Mouse (Mus musculus): Measurements from ENCODE around the gene Ednrb.
"Not testable (repeated sequence)": the region's sequence is repeated elsewhere in the genome, so short reads cannot be mapped to it uniquely, and the experiment has no call there.

The Ednrb gene

DNA sequence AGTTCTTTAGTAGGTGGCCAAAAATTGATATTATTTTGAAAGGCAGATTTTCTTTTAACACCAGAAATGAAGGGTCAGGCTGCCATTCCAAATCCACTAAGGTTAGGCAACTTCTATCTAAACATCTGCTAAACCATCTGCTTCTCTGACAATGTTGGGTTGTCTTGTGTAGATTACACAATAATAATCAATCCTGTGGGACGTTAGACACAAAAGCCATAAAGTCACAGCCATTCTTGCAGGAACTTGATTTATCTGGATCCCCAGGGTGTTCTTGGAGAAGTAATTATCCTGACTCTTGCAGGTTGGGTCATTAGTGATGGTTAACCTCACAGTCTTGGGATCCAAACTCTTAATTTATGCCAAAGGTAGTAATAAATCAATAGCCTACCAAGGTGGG is 21.6 kb downstream of the Ednrb start:
- no peak for DNase-seq

DNA sequence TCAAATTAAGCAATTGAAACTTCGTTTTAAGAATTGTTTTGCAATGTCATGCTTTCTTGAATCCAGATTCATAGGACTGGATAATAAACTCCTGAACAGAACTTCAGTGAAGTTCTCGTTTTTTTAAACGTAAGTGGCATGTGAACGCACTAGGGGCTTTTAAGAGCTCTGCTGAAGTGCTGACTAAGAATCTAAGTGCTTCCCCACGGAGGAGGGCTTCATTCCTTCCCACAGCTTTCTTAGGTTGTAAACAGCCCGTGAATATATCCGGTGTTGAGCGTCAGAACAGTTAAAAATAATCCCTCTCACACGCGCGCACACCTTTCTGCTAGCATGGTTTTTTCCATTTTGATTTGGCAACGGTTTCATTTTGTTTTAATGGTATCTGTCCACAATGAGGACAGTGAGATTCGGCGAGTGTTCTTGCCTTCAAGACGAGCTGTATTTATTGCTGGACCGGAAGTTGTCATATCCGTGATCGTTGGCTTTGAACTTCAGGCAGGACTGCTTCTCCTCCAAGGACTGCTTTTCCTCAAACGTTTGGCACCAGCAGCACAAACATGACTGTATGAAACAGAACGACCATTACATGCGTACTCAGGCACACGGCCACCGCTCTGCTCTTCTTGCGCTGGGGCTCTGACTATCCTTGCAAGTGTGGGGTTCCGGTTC is 27.4 kb downstream of the Ednrb start:
- no peak for DNase-seq

DNA sequence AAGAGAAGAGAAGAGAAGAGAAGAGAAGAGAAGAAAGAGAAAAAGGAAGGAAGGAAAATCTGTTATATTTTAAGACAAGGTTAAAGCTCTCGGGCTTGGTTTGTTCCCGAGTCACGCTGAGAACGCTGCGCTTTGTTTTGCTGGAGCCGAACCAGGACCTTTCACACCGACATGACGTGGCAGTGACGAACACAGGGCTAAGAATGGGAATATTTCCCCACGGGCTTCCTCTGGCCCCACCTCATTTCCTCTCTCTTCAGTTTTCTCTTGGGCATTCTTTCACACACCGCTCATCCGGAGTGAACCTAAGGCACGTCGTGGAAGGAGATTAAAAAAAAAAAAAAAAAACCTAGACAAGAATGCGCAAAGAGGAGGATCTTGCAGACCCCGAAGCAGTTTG is 28.7 kb downstream of the Ednrb start:
- no peak for DNase-seq

DNA sequence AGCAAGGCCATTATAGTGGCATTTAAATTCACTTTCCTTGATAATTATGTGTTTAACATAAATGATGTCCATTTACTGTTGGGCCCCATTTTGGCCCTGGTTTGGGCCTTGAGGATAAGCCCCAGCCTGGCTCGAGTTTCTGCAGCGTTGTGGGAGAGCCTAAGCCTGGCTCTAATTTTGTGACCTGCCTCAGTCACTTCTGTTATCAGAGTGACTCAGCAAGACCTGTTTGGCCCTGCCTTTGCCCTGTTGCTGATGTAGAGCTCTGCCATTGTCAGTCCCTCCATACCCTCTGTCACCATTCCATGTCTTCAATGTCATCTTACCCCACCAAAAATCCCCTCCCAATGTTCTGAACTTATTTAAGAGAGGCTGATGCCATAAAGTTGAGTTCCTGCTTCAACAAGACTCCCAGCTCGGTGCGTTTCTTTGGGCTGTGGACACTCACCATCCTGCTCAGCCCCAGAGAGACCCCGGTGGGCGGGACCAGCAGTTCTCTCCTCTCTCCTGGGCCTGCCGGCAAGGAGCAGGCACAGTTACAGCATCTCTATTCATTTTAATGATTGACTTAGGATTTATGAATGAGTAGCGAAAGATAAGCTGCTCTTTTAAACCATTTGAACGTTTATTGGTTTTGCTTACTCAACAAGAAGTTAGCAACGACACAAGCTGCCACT is 30.0 kb downstream of the Ednrb start:
- no peak for DNase-seq

DNA sequence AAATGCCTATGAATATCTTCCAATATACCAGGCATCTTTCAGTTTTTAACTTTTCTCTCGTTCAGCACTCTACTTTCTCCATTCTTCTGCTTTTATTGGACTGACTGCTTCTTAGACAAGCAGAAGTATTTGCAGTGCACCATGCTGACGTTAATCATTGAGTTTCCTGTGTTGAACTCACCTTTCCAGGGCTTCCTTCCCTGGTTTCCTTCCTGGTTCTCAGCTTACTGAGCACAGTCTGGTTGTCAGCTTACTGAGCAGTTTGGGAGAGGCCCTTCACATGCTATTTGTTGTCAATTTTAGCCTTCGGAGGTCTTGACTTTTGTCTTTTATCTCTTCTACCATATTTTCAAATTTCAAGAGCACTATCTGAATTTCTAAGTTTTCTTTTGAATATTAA is 31.0 kb downstream of the Ednrb start:
- DNase-seq, result no peak

DNA sequence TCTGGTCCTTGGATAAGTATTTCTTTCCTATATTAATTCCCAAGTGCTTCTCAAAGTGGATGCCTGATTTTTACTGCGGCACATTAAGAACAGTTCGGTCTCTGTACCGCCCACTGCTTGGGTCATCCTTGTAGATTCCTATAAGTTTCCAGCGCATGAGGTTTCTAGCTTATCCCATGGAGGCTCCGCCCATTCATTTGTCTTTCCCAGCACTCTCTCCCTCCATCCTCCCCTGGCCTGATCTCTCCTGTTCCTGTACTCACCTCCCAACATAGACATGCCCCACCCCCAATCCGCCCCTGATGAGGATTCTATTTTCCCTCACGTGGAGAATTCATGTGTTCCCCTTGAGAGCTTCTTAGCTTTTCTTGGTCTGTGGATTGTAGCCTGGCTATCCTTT is 32.9 kb downstream of the Ednrb start:
- no peak for DNase-seq

DNA sequence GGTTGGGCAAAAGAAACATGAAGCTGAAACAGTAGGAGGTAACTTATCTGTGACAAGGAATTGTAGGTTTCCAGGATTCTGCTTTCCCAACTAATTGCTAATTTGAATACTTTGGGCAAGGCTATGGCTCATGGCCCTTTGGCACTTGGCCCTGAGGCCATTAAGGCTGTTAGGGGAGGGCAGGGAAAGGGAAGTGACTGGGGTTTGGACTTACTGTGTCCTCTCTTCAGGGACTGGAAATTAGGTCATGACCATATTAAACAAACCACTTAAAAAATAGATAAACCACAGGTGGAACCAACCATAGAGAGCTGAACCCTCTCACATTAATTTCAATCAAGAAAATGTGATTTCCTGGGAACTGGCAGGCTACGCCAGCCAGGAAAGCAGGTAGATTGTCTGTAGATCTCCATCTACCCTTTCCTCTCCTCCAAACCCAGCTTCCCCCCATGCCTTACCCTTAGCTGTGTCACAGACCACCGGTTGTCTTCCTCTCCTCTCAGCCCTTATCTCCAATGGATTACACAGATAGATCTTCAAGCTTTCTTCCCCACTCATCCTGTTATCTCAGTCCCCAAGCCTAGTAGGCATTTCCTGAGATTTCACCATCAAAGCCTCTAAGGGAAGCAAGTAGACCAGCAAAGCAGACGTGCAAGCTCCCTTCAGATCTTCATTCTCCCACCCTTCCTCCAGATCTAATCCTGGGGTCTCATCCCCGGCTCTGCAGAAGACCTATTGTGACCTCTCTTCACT is 40.1 kb downstream of the Ednrb start:
- no peak for DNase-seq

DNA sequence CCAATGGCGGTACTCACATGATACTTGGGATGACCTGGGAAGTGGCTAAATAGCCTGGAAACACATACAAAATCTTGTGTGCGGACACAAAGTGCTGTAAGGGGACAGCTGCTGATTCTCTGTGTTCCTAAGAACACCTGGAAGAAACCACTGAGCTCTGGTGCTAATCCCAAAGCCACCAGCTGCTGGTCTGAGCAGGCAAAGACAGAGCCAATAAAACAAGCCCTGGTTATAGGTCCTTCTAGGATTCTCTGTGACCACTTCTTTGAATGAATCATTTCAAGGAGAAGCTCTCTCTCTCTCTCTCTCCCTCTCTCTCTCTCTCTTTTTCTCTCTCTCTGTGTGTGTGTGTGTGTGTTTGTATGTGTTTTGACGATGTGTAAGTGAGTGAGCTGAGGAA is 47.1 kb downstream of the Ednrb start:
- DNase-seq, result no peak

DNA sequence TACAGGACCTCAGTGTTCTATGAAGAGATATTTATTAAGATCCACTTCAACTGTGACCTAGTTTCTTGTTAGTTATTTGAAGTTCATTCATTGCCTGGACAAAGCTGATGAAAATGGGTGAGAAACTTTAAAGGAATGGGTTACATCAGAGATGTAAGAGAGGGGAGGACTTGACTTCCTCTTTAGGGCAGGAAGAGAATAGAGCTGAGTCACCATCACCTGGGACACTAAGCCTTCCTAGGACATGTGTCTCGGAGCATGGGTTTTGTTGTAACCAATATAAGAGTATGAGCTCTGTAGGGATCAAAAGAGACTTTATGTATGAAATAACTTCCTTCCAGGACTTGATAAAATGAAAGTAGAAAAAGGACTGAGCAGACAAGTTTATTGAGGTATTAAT is 48.6 kb downstream of the Ednrb start:
- DNase-seq, result no peak

DNA sequence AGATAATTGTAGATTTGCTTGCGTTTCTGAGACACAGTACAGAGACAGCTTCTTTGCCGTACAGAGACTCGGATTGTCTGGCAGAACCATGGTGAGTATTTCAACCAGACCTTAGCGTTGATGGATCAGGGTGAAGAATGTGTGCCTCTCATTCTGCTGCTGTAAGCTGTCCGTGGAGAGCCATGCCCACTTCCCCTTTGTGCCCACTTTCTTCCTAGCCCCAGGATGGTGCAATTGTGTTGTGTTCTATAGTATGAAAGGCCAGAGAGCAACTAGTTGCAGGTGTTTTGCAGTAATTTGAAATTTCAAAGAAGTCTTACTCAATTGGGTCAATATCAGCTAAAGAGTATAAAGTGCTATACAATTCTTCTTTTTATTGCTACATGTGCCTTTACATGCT is 50.8 kb downstream of the Ednrb start:
- no peak for DNase-seq

DNA sequence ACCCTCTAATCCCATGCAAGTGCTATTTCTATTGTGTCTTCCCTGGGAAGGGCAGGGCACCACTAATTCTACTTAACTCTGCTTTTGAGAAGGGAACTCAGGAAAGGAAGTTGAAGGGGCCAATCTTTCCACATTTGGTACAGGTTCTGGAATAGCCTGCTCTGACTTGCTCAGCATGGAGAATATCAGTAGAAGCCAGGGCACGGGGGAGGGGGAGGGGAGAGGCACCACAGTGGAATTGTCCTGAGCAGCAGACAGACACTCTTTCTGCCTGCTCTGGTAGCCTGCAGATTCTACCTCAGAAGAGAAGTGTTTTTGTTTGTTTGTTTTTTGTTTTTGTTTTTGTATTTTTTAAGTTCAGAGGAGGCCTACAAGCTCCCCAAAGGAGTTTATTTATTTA is 51.5 kb downstream of the Ednrb start:
- peak; percentile 38 for DNase-seq

DNA sequence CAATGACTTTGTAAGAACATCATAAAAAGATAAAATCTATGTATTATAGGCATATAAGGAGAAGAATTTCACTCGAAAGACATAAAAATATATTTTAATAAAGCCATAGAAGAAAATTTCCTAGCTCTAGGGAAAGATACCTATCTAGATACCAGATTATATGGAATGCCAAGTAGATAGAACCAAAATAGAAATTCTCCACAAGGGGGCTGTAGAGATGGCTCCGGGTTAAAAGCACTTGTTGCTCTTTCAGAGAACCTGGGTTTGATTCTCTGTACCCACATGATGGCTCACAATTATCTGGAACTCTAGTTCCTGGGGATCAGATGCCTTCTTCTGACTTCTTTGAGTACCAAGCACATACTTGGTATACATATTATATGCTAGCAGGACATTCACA is 56.7 kb downstream of the Ednrb start:
- DNase-seq, result no peak

DNA sequence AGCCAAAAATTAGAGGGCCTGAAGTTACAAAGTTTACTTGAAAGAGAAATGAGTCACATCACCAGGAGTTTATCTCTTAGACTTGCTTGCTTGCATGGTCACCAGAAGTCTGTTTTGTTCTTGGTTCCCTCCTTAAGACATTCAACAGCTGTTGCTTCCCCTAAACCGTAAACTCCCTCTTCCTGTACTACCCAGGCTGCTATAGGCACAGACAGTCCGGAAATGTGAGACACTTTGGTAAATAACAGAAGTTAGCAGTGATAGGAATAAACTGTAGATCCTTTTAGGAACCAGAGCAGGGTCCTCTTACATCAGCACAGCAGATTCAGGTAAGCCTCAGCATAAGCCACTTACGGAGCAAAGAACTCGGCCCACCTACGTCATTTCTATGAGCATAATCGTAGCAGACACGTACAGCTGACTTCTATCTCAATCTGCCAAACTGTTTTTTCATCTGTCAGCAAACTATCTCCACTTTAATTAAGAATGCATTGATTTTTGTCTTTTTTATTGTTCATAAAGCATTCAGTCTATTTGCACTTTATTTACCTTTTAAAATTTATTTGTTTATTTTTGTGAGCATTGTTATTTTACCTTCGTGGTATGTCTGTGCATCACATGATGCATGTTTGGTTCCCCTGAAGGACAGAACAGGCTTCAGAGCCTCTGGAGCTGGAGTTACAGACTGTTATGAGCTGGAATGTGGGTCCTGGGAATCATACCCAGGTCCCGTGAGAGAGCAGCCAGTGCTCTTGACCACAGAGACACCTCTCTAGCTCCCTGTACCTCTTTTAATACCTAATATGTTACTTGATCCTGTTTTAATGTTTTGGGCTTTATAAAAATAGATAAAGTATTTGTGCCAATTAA is 58.9 kb downstream of the Ednrb start:
- no peak for DNase-seq

DNA sequence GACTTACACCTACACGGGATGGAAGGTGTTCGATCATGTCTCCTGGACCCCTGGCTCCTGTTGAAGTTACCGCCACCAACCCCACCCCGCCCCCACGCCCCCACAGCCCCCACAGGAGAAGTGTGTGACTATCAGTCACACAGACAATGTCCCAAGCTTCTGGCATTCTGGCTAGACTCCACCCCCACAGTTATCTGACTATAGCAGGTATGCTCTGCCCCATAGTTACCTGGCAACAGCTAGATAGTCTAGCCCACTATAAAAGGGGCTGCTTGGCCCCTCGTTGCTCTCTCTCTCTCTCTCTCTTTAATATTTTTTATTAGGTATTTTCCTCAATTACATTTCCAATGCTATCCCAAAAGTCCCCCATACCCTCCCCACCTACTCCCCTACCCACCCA is 63.9 kb downstream of the Ednrb start:
- DNase-seq, result not testable (repeated sequence)

DNA sequence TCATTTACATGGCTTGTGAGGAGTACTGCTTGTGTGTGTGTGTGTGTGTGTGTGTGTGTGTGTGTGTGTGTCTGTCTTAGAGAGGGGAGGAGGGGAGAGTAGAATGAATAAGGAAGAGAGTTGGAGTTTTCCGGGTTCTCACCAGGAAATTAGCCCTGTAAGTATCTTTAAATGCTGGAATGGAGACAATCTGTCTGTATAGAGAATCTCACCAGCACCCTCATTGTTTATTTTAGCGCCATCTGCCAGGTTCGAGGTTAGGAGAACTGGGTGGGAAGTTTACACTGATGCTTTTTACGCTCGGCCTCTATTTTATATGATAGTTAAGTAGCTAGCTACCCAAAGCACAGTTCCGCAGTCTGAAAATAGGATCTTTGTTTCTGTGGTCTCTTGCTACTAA is 64.9 kb downstream of the Ednrb start:
- no peak for DNase-seq

DNA sequence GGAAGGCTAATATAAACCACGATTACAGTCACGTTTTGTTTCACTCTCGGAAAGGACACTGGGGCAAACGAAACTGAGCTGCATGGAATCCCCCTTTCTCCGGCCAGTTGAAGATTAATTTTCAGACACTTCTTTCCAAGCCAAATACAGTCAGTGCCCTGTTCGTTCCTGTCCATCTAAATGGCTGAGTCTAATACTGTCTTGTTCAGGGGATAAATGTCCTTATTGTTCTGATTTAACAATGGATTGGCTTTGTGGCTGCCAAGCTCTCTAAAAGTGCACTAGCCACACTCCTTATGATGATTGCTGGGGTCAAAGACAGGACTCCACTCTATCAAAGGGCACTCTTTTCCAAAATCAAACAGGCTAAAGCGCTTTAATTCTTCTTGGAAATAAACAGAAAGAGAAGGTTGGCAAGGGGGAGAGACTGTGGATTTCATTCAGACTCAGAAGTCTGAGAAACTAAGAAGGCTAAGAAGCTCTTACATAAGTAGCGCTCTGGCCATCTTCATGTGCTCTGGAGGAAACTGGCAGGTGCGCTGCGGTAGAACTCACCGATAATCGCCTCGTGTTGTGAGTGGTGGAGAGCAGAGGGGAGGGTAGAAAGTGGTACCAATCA is 65.6 kb downstream of the Ednrb start:
- peak; percentile 56 for DNase-seq

DNA sequence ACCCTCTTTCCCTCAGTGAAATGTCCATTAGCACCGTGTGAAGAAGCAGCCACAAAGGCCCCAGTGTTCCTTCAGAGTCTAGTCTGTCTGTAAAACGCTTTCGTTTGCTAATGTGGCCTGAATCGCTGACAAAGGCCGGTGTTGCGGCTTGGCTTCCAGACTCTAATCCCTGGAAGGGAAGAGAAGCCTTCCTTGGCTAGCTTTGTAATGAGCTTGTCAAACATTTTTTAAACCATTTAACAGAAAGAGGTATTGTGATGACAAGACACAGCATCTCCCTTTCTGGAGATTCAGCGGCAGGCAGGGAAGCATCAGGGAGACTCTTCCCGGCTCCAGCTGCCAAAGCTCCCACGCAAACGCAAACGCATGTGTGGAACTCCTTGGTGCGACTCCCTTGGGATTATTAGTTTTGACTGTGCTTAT is 66.2 kb downstream of the Ednrb start:
- peak; percentile 77 for DNase-seq

DNA sequence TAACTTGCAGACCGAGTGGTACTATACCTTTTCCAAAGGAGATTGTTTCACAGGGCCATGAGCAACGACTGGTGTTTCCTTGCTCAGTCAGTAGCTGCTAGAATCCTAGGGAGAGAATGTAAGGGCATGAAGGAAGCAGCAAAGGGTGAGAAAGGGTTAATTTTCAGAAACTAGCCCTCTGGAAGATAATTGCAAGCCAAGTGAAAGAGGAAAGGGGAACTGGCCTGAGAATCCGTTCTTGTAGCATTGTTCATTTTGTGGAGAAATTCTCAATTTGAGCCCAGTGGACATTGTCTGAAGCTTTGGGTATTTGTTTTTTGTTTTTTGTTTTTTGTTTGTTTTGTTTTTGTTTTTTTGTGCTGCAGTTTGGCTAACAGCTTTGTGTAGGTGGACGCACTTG is 66.8 kb downstream of the Ednrb start:
- DNase-seq, result no peak

DNA sequence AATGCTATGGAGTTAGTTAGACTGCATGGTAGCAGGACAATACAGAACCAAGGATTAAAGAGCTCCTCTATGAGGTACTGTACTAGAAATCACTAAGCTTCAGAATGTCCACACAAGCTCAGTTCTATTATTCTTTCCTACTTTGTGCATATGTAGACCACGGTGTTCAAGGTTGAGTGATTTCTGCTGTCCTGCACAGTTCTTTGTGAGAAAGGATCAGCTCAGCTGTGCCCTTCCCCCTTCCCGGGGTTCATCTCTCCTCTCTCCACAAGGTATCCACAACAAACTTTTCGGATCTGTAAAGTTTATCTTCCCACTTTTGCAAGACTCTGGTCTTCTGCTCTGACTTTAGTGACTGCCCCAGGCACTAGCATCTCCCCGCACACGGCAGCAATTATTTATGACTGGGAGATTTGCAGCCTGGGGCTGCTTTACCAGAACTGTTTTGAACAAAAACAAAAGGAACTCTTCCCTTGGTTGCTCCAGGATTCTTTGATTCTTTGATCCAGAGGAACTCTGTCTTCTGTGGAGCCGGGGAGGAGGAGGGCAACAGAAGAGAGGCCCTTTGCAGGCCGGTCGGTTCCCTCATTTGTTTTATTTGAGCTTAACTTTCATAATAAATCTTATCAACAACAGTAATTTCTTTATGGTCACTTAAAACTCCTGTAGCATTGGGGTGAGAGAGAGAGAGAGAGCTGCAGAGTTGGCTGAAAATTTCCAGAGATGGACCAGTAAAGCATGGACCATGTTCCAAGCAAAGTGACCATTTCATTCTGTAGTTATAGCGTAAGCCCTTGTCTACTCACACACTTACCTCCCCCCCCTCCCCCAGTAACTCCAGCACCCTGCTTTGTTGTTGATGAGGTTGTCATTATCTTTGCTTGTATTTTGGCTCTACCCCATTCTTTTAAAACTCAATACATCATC is 74.6 kb downstream of the Ednrb start:
- no peak for DNase-seq

DNA sequence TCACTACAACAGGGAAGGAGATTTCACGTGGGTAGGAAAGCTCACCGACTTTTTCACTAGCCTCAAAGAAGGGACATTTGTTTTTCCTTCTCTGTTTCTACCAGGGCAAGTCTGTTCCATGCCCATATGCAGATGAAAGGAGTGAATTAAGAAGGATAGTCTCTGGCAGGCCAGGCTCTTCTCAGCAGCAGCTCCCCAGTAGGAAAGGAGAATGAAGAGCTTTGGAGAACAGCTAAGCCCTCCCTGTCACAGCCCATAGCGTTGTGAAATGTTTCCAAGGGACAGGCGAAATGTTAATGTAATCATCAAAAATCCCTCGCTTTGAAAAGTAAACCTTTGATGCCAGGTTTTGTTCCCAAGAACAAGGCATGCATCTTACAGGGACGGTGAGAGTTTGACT is 76.7 kb downstream of the Ednrb start:
- DNase-seq, result no peak

Data from embryo, embryonic 11 days (tissue).